Mouse (Mus musculus): Measurements from ENCODE around the gene Cog1.

Cog1 gene

GRCm38 (mm10) chr11:113666205-113666604, 17.2 kb downstream of the Cog1 start:
- in situ Hi-C loops (cut with MboI), result no loop called here

- in situ Hi-C loops (cut with MboI), result no loop called here
Measured at GRCm38 (mm10) chr11:113666648-113667047, 17.7 kb downstream of the Cog1 start.

GRCm38 (mm10) chr11:113667122-113667521, 18.2 kb downstream of the Cog1 start:
- in situ Hi-C loops (cut with MboI), result no loop called here

GRCm38 (mm10) chr11:113667704-113668103, 18.7 kb downstream of the Cog1 start:
- in situ Hi-C loops (cut with MboI), result no loop called here

- in situ Hi-C loops (cut with MboI), result no loop called here
Measured at GRCm38 (mm10) chr11:113668857-113669256, 19.9 kb downstream of the Cog1 start.

GRCm38 (mm10) chr11:113669711-113670110, 20.7 kb downstream of the Cog1 start:
- in situ Hi-C loops (cut with MboI), result no loop called here

- in situ Hi-C loops (cut with MboI), result no loop called here
Measured at GRCm38 (mm10) chr11:113673614-113674013, 24.6 kb downstream of the Cog1 start.

GRCm38 (mm10) chr11:113674595-113674994, 25.6 kb downstream of the Cog1 start:
- in situ Hi-C loops (cut with MboI), result no loop called here

GRCm38 (mm10) chr11:113676847-113677246, 27.9 kb downstream of the Cog1 start:
- in situ Hi-C loops (cut with MboI), result no loop called here

- in situ Hi-C loops (cut with MboI), result no loop called here
Measured at GRCm38 (mm10) chr11:113677378-113677777, 28.4 kb downstream of the Cog1 start.

- in situ Hi-C loops (cut with MboI), result no loop called here
Measured at GRCm38 (mm10) chr11:113678373-113678772, 29.4 kb downstream of the Cog1 start.

- in situ Hi-C loops (cut with MboI), result no loop called here
Measured at GRCm38 (mm10) chr11:113680954-113681353, 32.0 kb downstream of the Cog1 start.

GRCm38 (mm10) chr11:113681979-113682378, 33.0 kb downstream of the Cog1 start:
- in situ Hi-C loops (cut with MboI), result no loop called here

- in situ Hi-C loops (cut with MboI), result no loop called here
Measured at GRCm38 (mm10) chr11:113682897-113683626, 34.1 kb downstream of the Cog1 start.

- in situ Hi-C loops (cut with MboI), result no loop called here
Measured at GRCm38 (mm10) chr11:113683627-113683956, 34.6 kb downstream of the Cog1 start.

- in situ Hi-C loops (cut with MboI), result no loop called here
Measured at GRCm38 (mm10) chr11:113683957-113684706, 35.2 kb downstream of the Cog1 start, which contains the start of the genes Fam104a and D11Wsu47e. Gene Fam104a (minus strand): TSS chr11:113684155. Gene D11Wsu47e (plus strand): TSS chr11:113684412.

GRCm38 (mm10) chr11:113684707-113685426, 35.9 kb downstream of the Cog1 start:
- in situ Hi-C loops (cut with MboI), result no loop called here

GRCm38 (mm10) chr11:113687031-113687430, 38.1 kb downstream of the Cog1 start:
- in situ Hi-C loops (cut with MboI), result no loop called here

- in situ Hi-C loops (cut with MboI), result no loop called here
Measured at GRCm38 (mm10) chr11:113690506-113690905, 41.5 kb downstream of the Cog1 start.

GRCm38 (mm10) chr11:113691318-113691717, 42.3 kb downstream of the Cog1 start:
- in situ Hi-C loops (cut with MboI), result no loop called here

- in situ Hi-C loops (cut with MboI), result no loop called here
Measured at GRCm38 (mm10) chr11:113691851-113692250, 42.9 kb downstream of the Cog1 start.

- in situ Hi-C loops (cut with MboI), result no loop called here
Measured at GRCm38 (mm10) chr11:113697571-113697970, 48.6 kb downstream of the Cog1 start.

All from mature B cell (primary cell).